Mouse (Mus musculus) CH12.LX (cell line): ENCODE results near the gene Sgpl1. TPM values are rescaled to one million over a fixed set of nuclear protein-coding genes. Genes with fewer than 3 reads are reported as not detected.
A peak's percentile ranks its signal among the peaks of the same experiment; 100 is the strongest.

ENCODE experiments used
- DNase-seq: peaks from one replicate; pipeline ENCODE4 v3.0.0-alpha.2; 2013; ENCODE audit errors: extremely low read depth
- H3K27ac ChIP-seq: 2 replicates; pipeline ENCODE4 v1.5.1; 2012; ENCODE audit warnings: low read depth, mild to moderate bottlenecking, control low read depth, moderate library complexity; ENCODE audit not compliant: insufficient read depth
- H3K27me3 ChIP-seq: replicated peaks from 2 replicates; pipeline ENCODE3; 2012; ENCODE audit warnings: inconsistent platforms
- H3K36me3 ChIP-seq, 2 experiments: replicated peaks in 1 of 2; 2 replicates each; pipeline versions ENCODE3 to v1.6.1; 2012; ENCODE audit warnings: inconsistent platforms in 1 of 2, low read length in 1 of 2, mild to moderate bottlenecking in 1 of 2, mixed read lengths in 1 of 2, moderate library complexity in 1 of 2; ENCODE audit not compliant: control insufficient read depth in 1 of 2, insufficient read depth in 1 of 2
- H3K4me1 ChIP-seq, 2 experiments: 2 replicates each; pipeline ENCODE4 v1.6.1; 2012; ENCODE audit warnings: inconsistent platforms in 1 of 2, moderate library complexity in 1 of 2; ENCODE audit not compliant: insufficient read depth in 2 of 2, control insufficient read depth in 1 of 2
- H3K4me2 ChIP-seq: 2 replicates; pipeline ENCODE4 v1.6.1; 2012; ENCODE audit warnings: low read depth, mild to moderate bottlenecking, control low read depth; ENCODE audit not compliant: poor library complexity, insufficient read depth, severe bottlenecking
- H3K4me3 ChIP-seq, 3 experiments: fragments of 150-350 bp in 1 of 3; sonication (generic) in 1 of 3; replicated peaks in 1 of 3; 2 replicates each; pipeline versions ENCODE3 to v1.5.1; 2011 to 2012; ENCODE audit warnings: low read depth in 2 of 3, low read length in 2 of 3, mild to moderate bottlenecking in 2 of 3, moderate library complexity in 2 of 3, control low read depth in 1 of 3, improper control_type of control experiment in 1 of 3, inconsistent platforms in 1 of 3, mixed read lengths in 1 of 3; ENCODE audit not compliant: poor library complexity in 1 of 3
- H3K79me2 ChIP-seq: replicated peaks from 2 replicates; pipeline ENCODE4 v1.6.1; 2012; ENCODE audit warnings: mild to moderate bottlenecking, moderate library complexity; ENCODE audit not compliant: control insufficient read depth, poor library complexity, insufficient read depth, severe bottlenecking; ENCODE audit errors: extremely low read depth
- H3K9ac ChIP-seq: 2 replicates; pipeline ENCODE4 v1.6.1; 2012; ENCODE audit warnings: low read depth, mild to moderate bottlenecking, control low read depth, moderate library complexity; ENCODE audit not compliant: insufficient read depth
- H3K9me3 ChIP-seq: replicated peaks from 2 replicates; pipeline ENCODE3; 2012; ENCODE audit warnings: low read length, inconsistent platforms, mixed read lengths
- BHLHE40 ChIP-seq: IDR thresholded peaks from 2 replicates; pipeline ENCODE4 v1.6.1; 2011; ENCODE audit warnings: mild to moderate bottlenecking, low read depth, low read length, improper control_type of control experiment
- CHD1 ChIP-seq: IDR thresholded peaks from 2 replicates; pipeline ENCODE4 v1.6.1; 2012; ENCODE audit warnings: low read depth, low read length, improper control_type of control experiment, inconsistent platforms
- CTCF ChIP-seq, 2 experiments: IDR thresholded peaks in 1 of 2; conservative IDR thresholded peaks in 1 of 2; 2 replicates each; pipeline ENCODE4 v1.5.1; 2011 to 2012; ENCODE audit warnings: low read depth in 2 of 2, low read length in 2 of 2, improper control_type of control experiment in 1 of 2, inconsistent platforms in 1 of 2, mild to moderate bottlenecking in 1 of 2, moderate library complexity in 1 of 2
- ELF1 ChIP-seq: IDR thresholded peaks from 2 replicates; pipeline ENCODE4 v1.6.1; 2014; ENCODE audit warnings: low read depth, mild to moderate bottlenecking, inconsistent platforms, low read length, improper control_type of control experiment
- EP300 ChIP-seq: IDR thresholded peaks from 2 replicates; pipeline ENCODE4 v1.6.1; 2011; ENCODE audit warnings: low read length, improper control_type of control experiment
- HCFC1 ChIP-seq: IDR thresholded peaks from 2 replicates; pipeline ENCODE4 v1.6.1; 2012; ENCODE audit warnings: low read depth, mild to moderate bottlenecking, inconsistent platforms, low read length, improper control_type of control experiment
- IRF4 ChIP-seq: IDR thresholded peaks from 2 replicates; pipeline ENCODE4 v1.6.1; 2014; ENCODE audit warnings: low read depth, mild to moderate bottlenecking, inconsistent platforms, low read length, improper control_type of control experiment
- JUND ChIP-seq: conservative IDR thresholded peaks from 2 replicates; pipeline ENCODE4 v1.6.1; 2011; ENCODE audit warnings: low read depth, low read length, improper control_type of control experiment
- MAFK ChIP-seq: IDR thresholded peaks from 2 replicates; pipeline ENCODE4 v1.6.1; 2011; ENCODE audit warnings: low read length, improper control_type of control experiment; ENCODE audit not compliant: insufficient replicate concordance
- MAZ ChIP-seq: IDR thresholded peaks from 2 replicates; pipeline ENCODE4 v1.6.1; 2012; ENCODE audit warnings: low read depth, mild to moderate bottlenecking, inconsistent platforms, low read length, improper control_type of control experiment, moderate library complexity
- MEF2A ChIP-seq: IDR thresholded peaks from 2 replicates; pipeline ENCODE4 v1.6.1; 2014; ENCODE audit warnings: low read depth, mild to moderate bottlenecking, inconsistent platforms, low read length, improper control_type of control experiment, borderline replicate concordance
- MYC ChIP-seq: IDR thresholded peaks from 2 replicates; pipeline ENCODE4 v1.6.1; 2011; ENCODE audit warnings: low read depth, mild to moderate bottlenecking, improper control_type of control experiment, low read length
- NRF1 ChIP-seq: IDR thresholded peaks from 2 replicates; pipeline ENCODE4 v1.6.1; 2014; ENCODE audit warnings: low read depth, mild to moderate bottlenecking, inconsistent platforms, low read length, improper control_type of control experiment, moderate library complexity
- POLR2A ChIP-seq: IDR thresholded peaks from 2 replicates; pipeline ENCODE4 v1.6.1; 2011; ENCODE audit warnings: low read depth, mild to moderate bottlenecking, improper control_type of control experiment, low read length
- RAD21 ChIP-seq: IDR thresholded peaks from 2 replicates; pipeline ENCODE4 v1.6.1; 2011; ENCODE audit warnings: low read depth, mild to moderate bottlenecking, low read length, improper control_type of control experiment, moderate library complexity
- RCOR1 ChIP-seq: conservative IDR thresholded peaks from 2 replicates; pipeline ENCODE4 v1.6.1; 2012; ENCODE audit warnings: low read depth, mild to moderate bottlenecking, inconsistent platforms, low read length, improper control_type of control experiment
- SMC3 ChIP-seq: IDR thresholded peaks from 2 replicates; pipeline ENCODE4 v1.6.1; 2011; ENCODE audit warnings: low read depth, low read length, improper control_type of control experiment
- TCF12 ChIP-seq: IDR thresholded peaks from 2 replicates; pipeline ENCODE4 v1.6.1; 2014; ENCODE audit warnings: low read depth, mild to moderate bottlenecking, inconsistent platforms, low read length, improper control_type of control experiment
- USF1 ChIP-seq: IDR thresholded peaks from 2 replicates; pipeline ENCODE4 v1.6.1; 2014; ENCODE audit warnings: low read depth, mild to moderate bottlenecking, inconsistent platforms, low read length, improper control_type of control experiment
- ZNF384 ChIP-seq: IDR thresholded peaks from 2 replicates; pipeline ENCODE4 v1.6.1; 2012; ENCODE audit warnings: low read depth, low read length, improper control_type of control experiment, inconsistent platforms
- dilution Hi-C: fragments of 300-500 bp; cut with MboI; formaldehyde crosslinking; loops from 2 replicates; pipeline ENCODE4 v1.14.3; 2020; ENCODE audit warnings: low sequenced_read_pairs; ENCODE audit not compliant: extremely low pct_unique_long_range_greater_than_20kb, extremely low pct_ligation_motif_present
- in situ Hi-C: fragments of 300-500 bp; cut with MboI; formaldehyde crosslinking; loops from 3 replicates; pipeline ENCODE4 v1.14.3; 2019; ENCODE audit warnings: low sequenced_read_pairs, low pct_ligation_motif_present, low pct_unique_long_range_greater_than_20kb, mixed read lengths
- polyA plus RNA-seq: library from polyadenylated mRNA; unstranded; fragments of >175 nt; gene quantifications from 2 replicates; pipeline ENCODE4 v1.2.1, GENCODE M21; 2012; ENCODE audit warnings: low read depth; ENCODE audit not compliant: insufficient read length
- total RNA-seq, 2 experiments: library from RNA; depleted of rRNA; stranded (reverse); fragments of 300-350 nt in 1 of 2; fragments of >200 nt in 1 of 2; gene quantifications; 2 replicates each; pipeline ENCODE4 v1.2.3; 2012 to 2014

Gene Sgpl1
- total and polyA plus RNA-seq, 3 experiments: 48.3 to 55.4 (median 52.1) TPM

DNA sequence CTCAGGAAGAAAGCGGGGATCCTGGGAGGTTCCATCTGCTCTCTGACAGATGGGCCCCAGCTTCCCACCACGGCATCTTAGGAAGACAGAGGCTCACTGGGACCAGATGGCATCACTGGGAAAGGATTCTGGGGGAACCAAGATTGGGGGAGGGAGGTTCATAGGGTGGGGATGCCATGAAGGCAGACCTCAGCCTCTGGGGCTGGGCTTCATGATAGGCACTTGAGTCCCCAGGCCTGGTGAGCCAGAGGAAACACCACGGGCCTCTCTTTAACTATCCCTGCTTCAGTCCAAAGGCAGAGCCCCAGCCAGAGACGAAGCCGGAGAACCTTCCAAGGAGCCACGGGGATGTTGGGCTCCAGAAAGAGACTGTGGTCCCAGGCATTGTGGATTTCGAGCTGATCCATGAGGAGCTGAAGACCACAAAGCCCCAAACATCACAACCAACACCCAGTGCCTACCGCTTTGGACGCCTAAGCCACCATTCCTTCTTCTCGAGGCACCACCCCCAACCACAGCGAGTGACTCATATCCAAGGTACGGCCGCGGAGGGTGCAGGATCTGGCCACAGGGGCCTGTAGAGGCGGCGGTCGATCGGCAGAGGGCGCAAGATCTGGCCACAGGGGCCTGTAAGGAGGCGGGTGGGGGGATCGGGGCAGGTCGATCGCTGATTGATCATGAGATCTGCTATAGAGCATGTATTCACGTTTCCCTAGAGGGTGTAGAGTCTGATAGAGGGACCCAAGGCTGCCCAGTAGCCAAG, 28.1 kb upstream of the Sgpl1 start:
- H3K27ac ChIP-seq: no peak overlapping the region
- H3K27me3 ChIP-seq: peaks cover 2% of the 10 kb centered on the region
- peak overlapping the region; percentile 40 to 52 (median 46) for H3K4me3 ChIP-seq
- dilution Hi-C loops: no loop called here
- DNase-seq: peak; percentile 77
- H3K9ac ChIP-seq: peak overlapping the region; percentile 66
- no peaks in the 10 kb centered on the region for H3K9me3 ChIP-seq
- H3K4me1 ChIP-seq: peaks cover 13 to 56% of the 10 kb centered on the region in 2 experiments
- peak overlapping the region; percentile 76 for H3K4me2 ChIP-seq
- TF ChIP-seq NRF1 (0 out of 2 replicates have a peak, but pooled peaks have one; percentile 10), RAD21 (peak; percentile 29), RCOR1 (no peak), MEF2A (no peak), CTCF (conservative IDR thresholded peaks at IDR 0.05 in 1 of 2, IDR thresholded peaks at IDR 0.05 in 1 of 2; ENCODE audit: low read depth in 2 of 2, low read length in 2 of 2) (peak; percentile 15 to 80; a peak in 3 of 4 replicates), MAZ (peak; percentile 80), BHLHE40 (no peak), POLR2A (peak; percentile 39; the same call in 1 of the 2 replicates), EP300 (no peak), MAFK (no peak), TCF12 (peak; percentile 46; the same call in 1 of the 2 replicates), SMC3 (peak; percentile 58), IRF4 (peak; percentile 68)
- in situ Hi-C loops: no loop called here
- H3K79me2 ChIP-seq: no peaks in the 10 kb centered on the region
- H3K36me3 ChIP-seq: no peaks in the 10 kb centered on the region

DNA sequence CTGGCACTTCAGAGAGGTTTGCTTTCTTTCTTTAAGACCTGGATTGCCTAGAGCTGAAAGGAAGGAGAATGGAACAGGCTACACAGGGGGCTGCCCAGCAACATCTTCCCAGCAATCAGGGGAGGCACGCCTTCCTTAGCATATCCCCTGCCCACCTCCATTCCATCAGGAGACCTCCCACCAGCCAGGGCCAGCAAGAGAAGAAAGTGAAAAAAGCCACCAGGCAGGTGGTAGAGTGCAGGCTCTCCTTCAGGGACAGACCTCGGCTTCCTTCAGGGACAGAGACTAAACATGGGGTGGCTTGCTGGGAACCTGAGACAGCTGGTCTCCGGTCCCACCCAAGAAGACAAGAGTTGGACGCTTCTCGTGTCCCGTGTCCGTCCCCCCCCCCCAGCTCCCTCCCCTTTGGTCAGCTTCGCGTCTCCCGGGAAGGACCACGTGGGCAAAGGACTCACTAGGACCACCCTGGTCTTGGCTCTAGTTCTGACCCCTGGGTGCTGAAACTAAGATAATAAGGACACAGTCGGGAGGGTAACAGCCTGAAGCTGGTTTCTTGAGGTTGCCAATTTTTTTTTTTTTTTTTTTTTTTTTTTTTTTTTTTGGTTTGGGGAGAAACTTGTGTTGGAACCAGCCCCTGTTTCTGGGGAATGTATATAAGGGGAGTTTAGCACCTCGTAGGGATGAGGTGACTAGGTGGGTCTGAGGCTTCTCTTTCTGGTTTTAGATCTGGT, 27.4 kb upstream of the Sgpl1 start:
- H3K4me2 ChIP-seq: no peak overlapping the region
- dilution Hi-C loops: no loop called here

More for the DNA sequence above, 27.4 kb upstream of the Sgpl1 start:
- Histone ChIP-seq H3K27me3 (peaks cover 2% of the 10 kb centered on the region), H3K9me3 (no peaks in the 10 kb centered on the region), H3K4me3 (no peak overlapping the region), H3K79me2 (no peaks in the 10 kb centered on the region), H3K4me1 (peaks cover 14 to 57% of the 10 kb centered on the region in 2 experiments), H3K36me3 (no peaks in the 10 kb centered on the region), H3K27ac (no peak overlapping the region), H3K9ac (no peak overlapping the region)
- no peak for TF ChIP-seq USF1
- TF ChIP-seq ELF1: no peak
- no peak for TF ChIP-seq CHD1
- no peak for TF ChIP-seq MYC
- no peak for TF ChIP-seq HCFC1
- peak; percentile 84 for TF ChIP-seq ZNF384
- TF ChIP-seq POLR2A: no peak
- no peak for TF ChIP-seq JUND
- DNase-seq: no peak
- in situ Hi-C loops: no loop called here
